Mouse (Mus musculus) lung, embryonic 15.5 days (tissue): ENCODE measurements around the gene Hepacam2. TPM values are rescaled to one million over a fixed set of nuclear protein-coding genes. Genes with fewer than 3 reads are reported as not detected.
"Not testable (repeated sequence)": the region's sequence is repeated elsewhere in the genome, so short reads cannot be mapped to it uniquely, and the experiment has no call there.

Source experiments
- ATAC-seq: fragments of 200-750 bp; cut with Nextera tagmentation; 2 replicates; pipeline ENCODE4 v1.8.0; 2017; ENCODE audit warnings: moderate number of reproducible peaks, borderline replicate concordance; ENCODE audit not compliant: low FRiP score, low TSS enrichment; ENCODE audit errors: extremely low read depth
- H3K27ac ChIP-seq: fragments of 300-500 bp; sonication (generic); 2 replicates; pipeline ENCODE4 v1.5.1; 2015; ENCODE audit warnings: moderate library complexity, mild to moderate bottlenecking, inconsistent platforms
- H3K27me3 ChIP-seq: fragments of 300-500 bp; sonication (generic); 2 replicates; pipeline ENCODE4 v1.6.1; 2015; ENCODE audit warnings: inconsistent platforms
- H3K36me3 ChIP-seq: fragments of 300-500 bp; sonication (generic); 2 replicates; pipeline ENCODE4 v1.6.1; 2015; ENCODE audit warnings: inconsistent platforms
- H3K4me1 ChIP-seq: fragments of 300-500 bp; sonication (generic); 2 replicates; pipeline ENCODE4 v1.6.1; 2015; ENCODE audit warnings: inconsistent platforms
- H3K4me2 ChIP-seq: fragments of 300-500 bp; sonication (generic); 2 replicates; pipeline ENCODE4 v1.6.1; 2015; ENCODE audit warnings: inconsistent platforms, mild to moderate bottlenecking, moderate library complexity
- H3K4me3 ChIP-seq: fragments of 300-500 bp; sonication (generic); 2 replicates; pipeline ENCODE4 v1.5.1; 2015; ENCODE audit warnings: mild to moderate bottlenecking, inconsistent platforms
- H3K9ac ChIP-seq: fragments of 300-500 bp; sonication (generic); 2 replicates; pipeline ENCODE4 v1.6.1; 2015; ENCODE audit warnings: inconsistent platforms
- H3K9me3 ChIP-seq: fragments of 300-500 bp; sonication (generic); 2 replicates; pipeline ENCODE4 v1.6.1; 2016; ENCODE audit warnings: inconsistent platforms
- WGBS: fragments of 180-500 bp; shearing (Covaris S2); methylation state at CpG from one replicate; pipeline ENCODE4 v1.1.7; 2015; 5-methylcytosine and 5-hydroxymethylcytosine counted together
- polyA plus RNA-seq: library from polyadenylated mRNA; unstranded; fragments of >200 nt; fragmentation: Nextera tagmentation; extraction: Ambion mirVana; gene quantifications from 2 replicates; pipeline ENCODE4 v1.2.1, GENCODE M21; 2015

Gene Hepacam2
- polyA plus RNA-seq, result 0.30 and 0.51 TPM in 2 replicates

DNA sequence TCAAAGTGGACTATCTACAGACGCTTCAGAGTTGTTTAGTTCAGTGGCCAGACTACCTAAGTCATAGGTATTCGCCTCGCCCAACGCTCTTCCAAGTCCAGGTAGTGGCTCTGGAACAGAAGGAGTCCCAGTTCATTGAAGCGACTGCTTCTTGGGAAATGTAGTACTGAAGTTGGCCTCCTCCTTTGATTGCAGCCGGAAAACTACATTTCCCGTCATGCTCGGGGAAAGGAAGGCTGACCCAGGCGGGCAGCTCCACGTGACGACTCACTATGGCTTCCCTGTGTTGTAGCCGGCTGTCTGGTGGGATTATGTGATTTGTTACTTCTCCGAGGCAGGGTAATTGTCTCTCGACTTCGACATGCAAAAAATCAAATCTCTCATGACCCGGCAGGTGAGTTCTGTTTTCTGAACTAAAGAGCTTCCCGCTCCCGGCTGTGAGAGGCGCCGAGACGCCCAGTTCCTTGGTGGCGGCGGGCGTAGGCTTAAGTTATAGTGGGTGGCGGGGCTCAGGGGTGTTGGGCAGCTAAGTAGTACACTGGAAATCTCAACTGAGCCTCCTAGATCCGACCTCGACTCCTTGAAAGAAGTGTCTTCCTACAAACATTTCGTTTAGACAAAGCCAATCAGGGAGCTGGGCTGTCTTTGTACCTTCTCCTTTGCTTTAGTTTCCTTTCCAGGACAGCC, at the start of gene Hepacam2, which contains the start of gene Vps50:
Gene Hepacam2, minus strand, starts transcription at position 137 of the 687 bp plus-strand sequence.
Gene Vps50, plus strand, starts transcription at position 221 of the 687 bp plus-strand sequence.
- H3K4me3 ChIP-seq, result peak within 1 kb of the TSS; percentile 78
- peak; percentile 99 for ATAC-seq
- peak within 1 kb of the TSS; percentile 50 for H3K9ac ChIP-seq
- no peak within 1 kb of the TSS for H3K27ac ChIP-seq
- no peaks in the 10 kb centered on the region for H3K9me3 ChIP-seq
- H3K4me2 ChIP-seq, result peak within 1 kb of the TSS; percentile 85
- WGBS, result under 1% methylated on average over 28 of the region's 28 CpGs
- peaks cover 6% of the 10 kb centered on the region for H3K4me1 ChIP-seq
- no peaks in the 10 kb centered on the region for H3K27me3 ChIP-seq
- no peaks in the 10 kb centered on the region for H3K36me3 ChIP-seq

DNA sequence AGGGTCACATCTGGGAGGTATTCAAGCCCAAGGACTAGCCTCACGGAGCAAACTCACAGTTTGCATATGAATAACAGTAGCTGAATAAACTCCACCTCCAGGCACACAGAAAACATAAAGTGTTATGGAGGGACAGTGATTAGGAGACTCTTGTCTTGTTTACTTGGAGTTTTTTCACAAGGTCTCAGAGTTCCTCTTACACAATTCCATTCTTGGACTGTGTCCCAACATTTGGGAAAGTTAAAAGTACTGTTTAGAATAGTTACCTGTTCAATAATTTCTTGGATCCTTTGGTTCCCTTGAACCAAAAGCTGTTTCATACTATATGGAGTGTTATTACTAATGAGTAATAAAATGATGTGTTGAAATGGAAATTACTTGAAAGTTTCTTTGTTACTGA, 46.9 kb upstream of the Hepacam2 start:
- Histone ChIP-seq H3K27ac (no peak overlapping the region), H3K9ac (no peak overlapping the region), H3K4me2 (no peak overlapping the region), H3K9me3 (no peaks in the 10 kb centered on the region), H3K36me3 (no peaks in the 10 kb centered on the region), H3K4me1 (no peaks in the 10 kb centered on the region), H3K4me3 (no peak overlapping the region), H3K27me3 (no peaks in the 10 kb centered on the region)
- 46% methylated on average over 1 of the region's 1 CpGs for WGBS
- no peak for ATAC-seq

DNA sequence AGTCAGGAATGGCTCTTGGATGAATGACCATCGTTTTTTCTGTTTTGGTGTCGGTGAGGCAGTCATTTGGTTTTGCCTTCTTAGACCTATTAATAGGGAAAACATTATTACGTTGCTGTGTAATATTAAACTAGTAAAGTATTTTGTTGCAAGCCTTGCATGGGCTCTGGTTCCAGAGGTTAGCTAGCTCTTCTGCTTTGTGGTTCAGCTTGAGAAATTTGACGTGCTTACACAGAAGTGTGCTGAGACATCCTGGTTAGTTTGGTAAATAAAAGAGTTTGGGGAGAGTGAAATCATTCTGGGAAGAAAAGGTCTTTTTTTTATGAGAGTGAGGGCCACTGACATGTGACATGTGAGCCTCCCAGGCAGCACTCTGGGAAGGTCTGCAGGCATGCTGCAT, 45.8 kb upstream of the Hepacam2 start:
- no peaks in the 10 kb centered on the region for H3K9me3 ChIP-seq
- H3K4me1 ChIP-seq, result no peaks in the 10 kb centered on the region
- H3K4me3 ChIP-seq, result no peak overlapping the region
- H3K9ac ChIP-seq, result no peak overlapping the region
- 81% methylated on average over 4 of the region's 4 CpGs for WGBS
- H3K27ac ChIP-seq, result no peak overlapping the region
- no peaks in the 10 kb centered on the region for H3K27me3 ChIP-seq
- H3K36me3 ChIP-seq, result no peaks in the 10 kb centered on the region
- no peak overlapping the region for H3K4me2 ChIP-seq
- ATAC-seq, result no peak

DNA sequence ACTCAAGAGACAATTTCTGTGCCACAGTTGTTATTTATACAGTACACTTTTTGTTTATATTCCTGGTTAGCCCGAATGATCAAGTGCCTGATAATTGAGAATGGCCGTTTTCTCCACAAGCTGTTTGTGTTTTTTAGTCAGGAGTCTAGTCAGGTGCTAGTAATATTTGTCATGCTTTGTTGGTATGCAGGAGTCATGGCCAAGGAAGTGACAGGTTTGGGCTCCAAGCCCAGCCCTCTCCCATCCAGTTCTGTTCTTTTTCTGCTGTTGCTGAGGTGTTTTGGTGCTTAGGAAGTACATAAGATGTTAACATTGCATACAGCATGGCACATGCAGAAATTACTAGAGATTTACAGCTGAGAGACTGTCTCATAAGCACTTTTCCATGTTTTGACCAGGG, 41.4 kb upstream of the Hepacam2 start:
- no peaks in the 10 kb centered on the region for H3K4me1 ChIP-seq
- WGBS, result 54% methylated on average over 2 of the region's 2 CpGs
- ATAC-seq, result no peak
- H3K9ac ChIP-seq, result no peak overlapping the region
- H3K4me3 ChIP-seq, result no peak overlapping the region
- no peak overlapping the region for H3K27ac ChIP-seq
- H3K27me3 ChIP-seq, result no peaks in the 10 kb centered on the region
- H3K9me3 ChIP-seq, result no peaks in the 10 kb centered on the region
- no peaks in the 10 kb centered on the region for H3K36me3 ChIP-seq
- H3K4me2 ChIP-seq, result no peak overlapping the region

DNA sequence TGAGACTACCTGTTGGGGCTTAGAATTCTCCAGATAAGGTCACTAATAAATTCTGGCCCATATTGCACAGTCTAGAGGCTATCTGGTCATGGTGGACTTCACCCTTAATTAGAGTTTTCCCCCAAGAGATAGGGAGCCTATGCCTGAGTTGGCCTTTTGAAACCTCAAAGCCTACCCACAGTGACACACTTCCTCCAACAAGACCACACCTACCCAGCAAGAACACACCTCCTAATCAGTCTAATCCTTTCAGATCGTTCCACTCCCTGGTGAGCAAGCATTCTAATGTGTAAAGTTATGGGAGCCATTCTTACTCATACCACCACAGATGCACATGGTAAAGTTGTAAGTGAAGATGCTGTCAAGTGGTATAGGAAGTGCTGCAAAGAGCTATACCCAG, 38.0 kb upstream of the Hepacam2 start:
- no peaks in the 10 kb centered on the region for H3K27me3 ChIP-seq
- H3K4me2 ChIP-seq, result no peak overlapping the region
- ATAC-seq, result no peak
- 73% methylated on average over 1 of the region's 1 CpGs for WGBS
- no peak overlapping the region for H3K4me3 ChIP-seq
- no peaks in the 10 kb centered on the region for H3K4me1 ChIP-seq
- H3K27ac ChIP-seq, result no peak overlapping the region
- H3K9ac ChIP-seq, result no peak overlapping the region
- H3K9me3 ChIP-seq, result no peaks in the 10 kb centered on the region
- no peaks in the 10 kb centered on the region for H3K36me3 ChIP-seq

DNA sequence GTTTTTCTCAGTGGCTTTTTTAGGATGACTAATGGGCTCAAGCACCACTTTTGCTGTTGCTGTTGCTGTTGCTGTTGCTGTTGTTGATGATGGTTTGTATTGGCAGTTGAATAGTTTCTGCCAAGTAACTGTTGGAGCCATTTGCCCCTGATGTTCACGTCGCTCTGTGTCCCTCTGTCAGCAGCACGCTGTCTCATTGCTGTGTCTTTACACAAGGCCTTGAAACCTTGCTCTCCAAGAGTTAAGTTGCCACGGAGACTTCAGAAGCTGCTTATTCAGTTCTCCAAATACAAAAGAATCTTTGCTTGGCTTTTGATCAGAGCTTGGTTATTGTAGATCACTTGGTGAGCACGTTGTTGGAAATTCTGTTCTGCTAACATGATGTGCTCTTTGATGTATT, 33.3 kb upstream of the Hepacam2 start:
- H3K36me3 ChIP-seq, result no peaks in the 10 kb centered on the region
- H3K9me3 ChIP-seq, result no peaks in the 10 kb centered on the region
- no peaks in the 10 kb centered on the region for H3K4me1 ChIP-seq
- H3K27me3 ChIP-seq, result no peaks in the 10 kb centered on the region
- ATAC-seq, result no peak
- no peak overlapping the region for H3K27ac ChIP-seq
- WGBS, result 69% methylated on average over 5 of the region's 5 CpGs
- H3K4me3 ChIP-seq, result no peak overlapping the region
- H3K9ac ChIP-seq, result no peak overlapping the region
- no peak overlapping the region for H3K4me2 ChIP-seq

DNA sequence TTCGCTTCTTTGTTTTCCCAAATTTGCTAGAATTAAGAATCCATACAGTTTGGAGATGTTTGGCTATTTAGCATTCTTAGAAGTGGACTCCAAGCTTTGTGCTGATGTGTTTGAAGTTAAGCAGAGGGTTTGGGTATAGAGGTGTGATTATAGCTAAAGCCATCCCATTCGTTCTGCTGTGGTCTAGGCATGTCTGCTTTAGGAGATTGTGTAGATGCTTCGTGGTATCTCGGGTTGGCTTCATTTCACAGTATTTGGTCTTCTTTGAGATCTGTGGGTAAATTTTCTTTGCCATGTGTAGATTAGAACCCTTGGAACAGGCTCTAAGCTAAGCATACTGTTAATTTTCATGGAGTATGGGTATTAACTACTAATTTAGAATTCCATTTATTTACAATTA, 30.1 kb upstream of the Hepacam2 start:
- no peaks in the 10 kb centered on the region for H3K36me3 ChIP-seq
- H3K27me3 ChIP-seq, result no peaks in the 10 kb centered on the region
- no peaks in the 10 kb centered on the region for H3K4me1 ChIP-seq
- 85% methylated on average over 4 of the region's 4 CpGs for WGBS
- no peak for ATAC-seq
- H3K27ac ChIP-seq, result no peak overlapping the region
- no peak overlapping the region for H3K9ac ChIP-seq
- no peak overlapping the region for H3K4me3 ChIP-seq
- H3K4me2 ChIP-seq, result no peak overlapping the region
- H3K9me3 ChIP-seq, result no peaks in the 10 kb centered on the region

DNA sequence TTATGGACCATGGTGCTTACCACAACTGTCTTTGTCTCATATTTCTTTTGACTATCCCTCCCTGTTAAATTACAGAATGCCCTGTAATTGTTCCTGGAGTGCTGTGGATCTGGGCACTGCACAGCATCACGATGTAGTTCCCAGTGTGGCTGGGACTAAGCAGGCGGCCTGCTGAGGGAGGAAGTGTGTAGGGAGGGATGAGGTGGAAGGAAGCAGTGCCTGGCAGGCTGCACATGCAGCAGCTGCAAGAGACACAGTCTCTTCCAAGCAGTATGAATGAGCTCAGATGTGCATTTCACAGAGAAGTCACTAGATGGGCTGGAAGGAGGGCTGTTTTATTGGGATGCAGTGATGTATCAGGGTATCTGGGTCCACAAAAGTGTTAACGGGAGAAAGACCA, 14.5 kb upstream of the Hepacam2 start:
- Histone ChIP-seq H3K27ac (no peak overlapping the region), H3K36me3 (no peaks in the 10 kb centered on the region; the same call in 1 of the 2 replicates), H3K4me2 (no peak overlapping the region), H3K27me3 (no peaks in the 10 kb centered on the region), H3K4me3 (no peak overlapping the region), H3K4me1 (no peaks in the 10 kb centered on the region), H3K9me3 (no peaks in the 10 kb centered on the region), H3K9ac (no peak overlapping the region)
- no peak for ATAC-seq
- WGBS, result 43% methylated on average over 3 of the region's 3 CpGs

DNA sequence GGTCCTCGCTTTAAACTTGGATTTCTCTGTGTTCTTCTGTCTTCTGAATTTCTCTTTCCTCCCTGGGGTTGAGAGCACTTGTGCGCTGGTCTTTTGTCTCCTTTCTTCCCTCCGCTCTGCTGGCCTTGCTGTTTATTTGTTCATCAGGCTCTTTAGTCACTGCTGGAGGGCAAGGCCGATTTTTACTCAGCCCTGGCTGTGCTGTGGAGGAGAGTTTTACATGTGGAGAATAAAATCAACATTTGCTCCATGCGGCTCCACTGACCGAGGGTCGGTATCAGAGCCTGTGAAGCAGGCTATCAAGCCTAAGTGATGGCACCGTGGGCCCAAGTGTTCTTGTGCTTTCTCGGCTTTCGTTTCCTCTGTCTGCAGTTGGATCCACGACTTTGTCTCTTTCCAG, 13.5 kb upstream of the Hepacam2 start:
- Histone ChIP-seq H3K36me3 (no peaks in the 10 kb centered on the region), H3K4me3 (no peak overlapping the region), H3K9ac (no peak overlapping the region), H3K4me1 (no peaks in the 10 kb centered on the region), H3K9me3 (no peaks in the 10 kb centered on the region), H3K27ac (no peak overlapping the region), H3K27me3 (no peaks in the 10 kb centered on the region), H3K4me2 (no peak overlapping the region)
- WGBS, result 32% methylated on average over 11 of the region's 11 CpGs
- no peak for ATAC-seq

DNA sequence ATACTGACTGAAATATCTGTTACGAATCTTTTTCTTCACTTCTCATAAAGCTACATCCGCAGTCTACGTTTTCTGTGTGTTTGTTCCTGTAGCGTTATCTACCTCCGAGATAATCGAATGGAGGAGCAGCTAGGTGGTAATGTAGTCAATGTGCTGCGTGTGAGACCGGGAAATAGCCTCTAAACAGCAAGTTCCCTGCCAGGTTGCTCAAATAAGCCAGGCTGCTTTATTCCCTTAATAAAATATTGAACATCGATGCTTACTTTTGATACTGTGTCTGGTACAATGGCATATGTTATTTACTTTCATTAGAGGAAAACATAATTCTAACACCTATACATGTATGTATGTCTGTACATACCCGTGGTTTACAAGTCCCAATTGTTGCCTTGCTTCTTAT, 13.0 kb upstream of the Hepacam2 start:
- Histone ChIP-seq H3K4me1 (no peaks in the 10 kb centered on the region), H3K9me3 (no peaks in the 10 kb centered on the region), H3K36me3 (no peaks in the 10 kb centered on the region), H3K4me2 (no peak overlapping the region), H3K27me3 (no peaks in the 10 kb centered on the region), H3K4me3 (no peak overlapping the region), H3K27ac (no peak overlapping the region), H3K9ac (no peak overlapping the region)
- ATAC-seq, result no peak
- WGBS, result 63% methylated on average over 10 of the region's 10 CpGs

DNA sequence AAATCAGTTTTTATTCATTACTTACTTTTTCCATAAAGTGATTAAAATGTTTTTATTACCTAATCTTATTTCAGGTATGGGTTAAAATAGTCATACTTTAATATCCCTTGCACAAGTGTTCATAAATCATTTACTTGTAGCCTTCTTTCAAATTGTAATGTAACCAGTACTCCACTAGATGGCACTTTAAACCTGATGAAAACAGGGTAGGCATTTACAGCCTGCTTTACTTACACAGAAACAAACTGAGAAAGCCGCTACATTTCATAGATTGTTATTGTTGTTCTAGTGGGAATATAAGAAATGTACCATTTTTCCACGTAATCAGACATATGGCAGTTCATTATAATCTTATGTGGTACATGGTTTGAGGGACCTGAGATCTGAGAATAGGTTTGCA, 11.7 kb upstream of the Hepacam2 start:
- H3K27me3 ChIP-seq, result no peaks in the 10 kb centered on the region
- H3K9me3 ChIP-seq, result no peaks in the 10 kb centered on the region
- WGBS, result 9% methylated on average over 2 of the region's 2 CpGs
- no peak overlapping the region for H3K4me2 ChIP-seq
- no peak overlapping the region for H3K4me3 ChIP-seq
- no peaks in the 10 kb centered on the region for H3K4me1 ChIP-seq
- no peak overlapping the region for H3K27ac ChIP-seq
- ATAC-seq, result no peak
- H3K36me3 ChIP-seq, result no peaks in the 10 kb centered on the region
- H3K9ac ChIP-seq, result no peak overlapping the region

DNA sequence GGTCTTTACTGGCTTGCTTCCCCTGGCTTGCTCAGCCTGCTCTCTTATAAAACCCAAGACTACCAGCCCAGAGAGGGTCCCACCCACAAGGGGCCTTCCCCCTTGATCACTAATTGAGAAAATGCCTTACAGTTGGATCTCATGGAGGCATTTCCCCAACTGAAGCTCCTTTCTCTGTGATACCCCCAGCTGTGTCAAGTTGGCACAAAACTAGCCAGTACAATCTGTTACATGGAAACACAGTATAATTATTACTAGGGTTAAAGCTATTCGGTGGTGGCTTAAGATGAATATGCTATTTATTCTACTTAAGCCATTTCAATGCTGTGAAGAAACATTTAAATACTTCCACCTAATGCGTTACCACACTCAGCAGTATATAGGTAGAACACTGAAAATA, 10.1 kb upstream of the Hepacam2 start:
- H3K4me1 ChIP-seq, H3K4me2 ChIP-seq, ATAC-seq, H3K9me3 ChIP-seq, H3K9ac ChIP-seq, H3K27ac ChIP-seq, H3K27me3 ChIP-seq, H3K36me3 ChIP-seq, H3K4me3 ChIP-seq: not testable (repeated sequence)
- 91% methylated on average over 2 of the region's 2 CpGs for WGBS

DNA sequence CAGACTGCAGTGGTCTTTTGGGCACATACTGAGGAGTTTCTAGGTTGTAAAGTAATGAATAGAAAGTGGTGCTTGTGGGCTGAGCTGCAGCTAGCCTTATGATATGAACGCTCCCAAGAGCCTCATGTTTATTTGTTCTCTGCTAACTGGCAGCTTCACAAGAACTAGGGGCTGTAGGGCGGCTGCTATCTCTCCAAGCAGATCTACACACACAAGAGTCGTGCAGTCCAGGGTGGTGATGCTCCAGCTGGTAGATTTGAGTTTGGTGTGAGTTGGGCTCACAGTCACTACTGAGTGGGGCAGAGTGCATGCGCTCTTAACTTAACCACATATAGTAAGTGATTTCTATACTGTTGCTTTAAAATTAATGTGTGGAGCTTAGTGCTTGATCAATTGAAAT, 9.0 kb upstream of the Hepacam2 start:
- H3K4me1 ChIP-seq, result no peaks in the 10 kb centered on the region
- no peak overlapping the region for H3K4me2 ChIP-seq
- H3K9ac ChIP-seq, result no peak overlapping the region
- H3K4me3 ChIP-seq, result no peak overlapping the region
- 53% methylated on average over 4 of the region's 4 CpGs for WGBS
- no peak overlapping the region for H3K27ac ChIP-seq
- no peaks in the 10 kb centered on the region for H3K27me3 ChIP-seq
- no peak for ATAC-seq
- no peaks in the 10 kb centered on the region for H3K36me3 ChIP-seq
- no peaks in the 10 kb centered on the region for H3K9me3 ChIP-seq
